Mouse (Mus musculus) kidney, embryonic 14.5 days (tissue): ENCODE results near the gene Tasp1. TPM values are rescaled to one million over a fixed set of nuclear protein-coding genes. Genes with fewer than 3 reads are reported as not detected.
"Not testable (repeated sequence)": the region's sequence is repeated elsewhere in the genome, so short reads cannot be mapped to it uniquely, and the experiment has no call there.

Experiments used
- ATAC-seq: fragments of 200-750 bp; cut with Nextera tagmentation; 2 replicates; pipeline ENCODE4 v1.8.0; 2017; ENCODE audit warnings: moderate number of reproducible peaks, mild to moderate bottlenecking, moderate TSS enrichment, moderate library complexity; ENCODE audit not compliant: low FRiP score, low TSS enrichment
- H3K27ac ChIP-seq: fragments of 300-500 bp; sonication (generic); 2 replicates; pipeline ENCODE4 v1.5.1; 2014; ENCODE audit warnings: low read depth, mild to moderate bottlenecking, low read length, moderate library complexity, mixed read lengths
- H3K27me3 ChIP-seq: fragments of 300-500 bp; sonication (generic); 2 replicates; pipeline ENCODE4 v1.6.1; 2014; ENCODE audit warnings: mild to moderate bottlenecking, low read length; ENCODE audit not compliant: control insufficient read depth, insufficient read depth
- H3K36me3 ChIP-seq: fragments of 300-500 bp; sonication (generic); 2 replicates; pipeline ENCODE4 v1.6.1; 2014; ENCODE audit warnings: low read length, mixed read lengths; ENCODE audit not compliant: control insufficient read depth, insufficient read depth
- H3K4me1 ChIP-seq: fragments of 300-500 bp; sonication (generic); 2 replicates; pipeline ENCODE4 v1.6.1; 2014; ENCODE audit warnings: low read length, mixed read lengths; ENCODE audit not compliant: control insufficient read depth, insufficient read depth
- H3K4me2 ChIP-seq: fragments of 300-500 bp; sonication (generic); replicated peaks from 2 replicates; pipeline ENCODE4 v1.6.1; 2014; ENCODE audit warnings: low read depth, mild to moderate bottlenecking, low read length
- H3K4me3 ChIP-seq: fragments of 300-500 bp; sonication (generic); 2 replicates; pipeline ENCODE4 v1.5.1; 2014; ENCODE audit warnings: mild to moderate bottlenecking, low read length
- H3K9ac ChIP-seq: fragments of 300-500 bp; sonication (generic); 2 replicates; pipeline ENCODE4 v1.6.1; 2014; ENCODE audit warnings: low read depth, mild to moderate bottlenecking, low read length, moderate library complexity
- H3K9me3 ChIP-seq: fragments of 300-500 bp; sonication (generic); 2 replicates; pipeline ENCODE4 v1.6.1; 2016; ENCODE audit warnings: low read length; ENCODE audit not compliant: control insufficient read depth
- WGBS: fragments of 180-500 bp; shearing (Covaris S2); extraction: QIAGEN DNeasy Blood & Tissue Kit; methylation state at CpG from one replicate; pipeline ENCODE4 v1.1.7; 2014; 5-methylcytosine and 5-hydroxymethylcytosine counted together
- polyA plus RNA-seq: library from polyadenylated mRNA; unstranded; fragments of >200 nt; fragmentation: Nextera tagmentation; extraction: Ambion mirVana; gene quantifications from 2 replicates; pipeline ENCODE4 v1.2.1, GENCODE M21; 2014

Gene Tasp1
- polyA plus RNA-seq, 1 experiment from 2014 or later, result 24.4 TPM

DNA sequence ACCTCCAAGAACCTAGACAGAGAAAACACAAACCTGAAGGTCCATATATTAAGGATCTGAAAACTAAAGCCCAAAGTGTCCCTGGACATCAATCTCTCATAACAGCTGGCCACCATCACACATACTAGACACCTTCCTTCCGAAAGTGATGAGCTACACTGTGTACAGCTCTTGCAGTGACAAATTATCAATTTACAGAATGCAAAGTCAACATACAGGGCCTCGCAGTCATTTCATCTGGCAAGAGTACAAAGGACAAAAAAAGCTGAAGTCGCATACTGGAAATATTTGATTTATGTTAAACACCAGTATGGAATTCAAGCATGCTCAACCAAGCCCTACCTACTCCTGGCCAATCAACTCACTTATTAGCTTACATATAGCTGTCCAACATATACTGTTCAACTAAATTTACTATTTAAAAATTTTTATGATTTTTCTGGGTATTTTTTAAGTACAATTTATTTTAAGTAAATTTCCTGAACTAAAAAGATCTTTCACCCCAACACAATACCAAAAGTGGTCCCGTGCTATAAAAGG, 132.5 kb downstream of the Tasp1 start:
- Histone ChIP-seq H3K4me2 (no peak overlapping the region), H3K4me3 (no peak overlapping the region), H3K27me3 (no peaks in the 10 kb centered on the region), H3K4me1 (no peaks in the 10 kb centered on the region), H3K9ac (no peak overlapping the region), H3K9me3 (no peaks in the 10 kb centered on the region), H3K36me3 (no peaks in the 10 kb centered on the region), H3K27ac (no peak overlapping the region)
- no peak for ATAC-seq
- 75% methylated on average over 4 of the region's 4 CpGs for WGBS

DNA sequence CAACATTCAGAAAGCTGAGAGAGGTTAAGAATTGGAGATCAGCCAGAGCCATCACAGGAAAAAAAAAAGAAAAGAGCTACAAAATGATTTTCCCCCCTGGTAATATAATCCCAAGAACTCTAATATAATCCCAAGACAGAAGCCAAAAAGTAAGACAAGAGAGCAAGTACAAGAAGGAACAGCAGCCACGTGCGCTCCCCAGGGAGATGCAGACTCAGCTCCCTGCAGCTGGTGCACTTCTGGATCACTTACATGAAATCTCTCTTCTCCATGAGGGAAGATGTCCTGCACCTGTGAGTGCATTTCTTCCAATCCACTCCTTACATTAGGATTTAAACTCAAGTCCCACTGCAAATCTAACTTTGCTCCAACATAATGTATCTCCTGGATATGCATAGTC, 134.4 kb downstream of the Tasp1 start:
- no peak for ATAC-seq
- no peak overlapping the region for H3K9ac ChIP-seq
- H3K27me3 ChIP-seq, result no peaks in the 10 kb centered on the region
- H3K4me3 ChIP-seq, result no peak overlapping the region
- no peak overlapping the region for H3K4me2 ChIP-seq
- WGBS, result 83% methylated on average over 2 of the region's 2 CpGs
- H3K36me3 ChIP-seq, result no peaks in the 10 kb centered on the region
- no peak overlapping the region for H3K27ac ChIP-seq
- no peaks in the 10 kb centered on the region for H3K9me3 ChIP-seq
- H3K4me1 ChIP-seq, result no peaks in the 10 kb centered on the region

DNA sequence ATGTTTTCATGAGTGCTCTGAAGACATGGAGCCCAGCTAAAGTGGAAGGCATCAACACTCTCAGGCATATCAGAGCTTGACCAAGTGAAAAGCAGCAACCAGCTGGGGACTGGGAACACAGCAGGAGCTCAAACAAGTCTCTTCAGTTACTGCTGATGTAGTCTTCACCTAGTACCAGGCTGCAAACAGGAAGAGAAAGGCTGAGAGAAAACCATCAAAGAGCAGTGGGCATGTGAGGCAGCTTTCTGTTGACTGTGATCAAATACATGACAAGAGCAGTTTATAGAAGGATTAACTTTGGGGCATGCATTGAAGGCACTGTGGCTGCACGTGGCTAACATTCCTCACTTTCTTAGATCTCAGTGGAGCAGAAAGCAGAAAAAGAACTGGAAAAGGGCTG, 141.7 kb downstream of the Tasp1 start:
- WGBS, result 19% methylated on average over 1 of the region's 1 CpGs
- no peak overlapping the region for H3K9ac ChIP-seq

DNA sequence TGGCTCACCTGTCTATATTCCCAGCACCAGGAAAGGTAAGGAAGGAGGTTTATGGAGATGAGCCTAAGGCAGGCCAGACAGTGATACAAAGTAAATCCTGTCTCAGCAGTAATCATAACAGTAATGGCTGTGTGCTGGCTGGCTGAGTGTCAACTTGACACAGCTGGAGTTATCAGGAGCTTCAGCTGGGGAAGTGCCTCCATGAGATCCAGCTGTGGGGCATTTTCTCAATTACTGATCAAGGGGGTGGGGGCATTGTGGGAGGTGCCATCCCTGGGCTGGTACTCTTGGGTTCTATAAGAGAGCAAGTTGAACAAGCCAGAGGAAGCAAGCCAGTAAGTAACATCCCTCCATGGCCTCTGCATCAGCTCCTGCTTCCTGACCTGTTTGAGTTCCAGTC, 145.2 kb downstream of the Tasp1 start:
- not testable (repeated sequence) for H3K36me3 ChIP-seq, H3K27me3 ChIP-seq, ATAC-seq, H3K27ac ChIP-seq, H3K4me3 ChIP-seq, H3K4me1 ChIP-seq, H3K9me3 ChIP-seq, H3K9ac ChIP-seq, H3K4me2 ChIP-seq

More for the DNA sequence above, 141.7 kb downstream of the Tasp1 start:
- Histone ChIP-seq H3K4me1 (no peaks in the 10 kb centered on the region), H3K9me3 (no peaks in the 10 kb centered on the region), H3K27ac (no peak overlapping the region), H3K4me3 (no peak overlapping the region), H3K27me3 (no peaks in the 10 kb centered on the region), H3K4me2 (no peak overlapping the region), H3K36me3 (no peaks in the 10 kb centered on the region)
- no peak for ATAC-seq

DNA sequence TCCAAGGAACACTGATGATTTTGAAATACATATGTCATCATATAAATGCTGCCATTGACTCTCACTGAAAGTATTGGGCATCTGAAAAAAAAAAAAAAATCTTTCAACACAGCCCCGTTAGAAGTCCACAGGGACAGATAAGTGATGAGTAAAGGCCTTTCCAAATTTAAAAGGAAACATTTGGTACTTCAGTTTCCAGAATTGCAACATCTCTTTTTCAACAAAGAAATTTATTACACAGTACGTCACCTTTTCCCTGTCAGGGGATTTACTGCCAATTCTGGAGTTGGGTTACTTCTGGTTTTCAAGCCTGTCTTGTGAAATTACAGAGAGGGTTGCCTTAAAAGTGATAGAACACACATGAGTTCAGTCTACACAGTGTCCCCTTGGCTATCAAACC, 146.8 kb downstream of the Tasp1 start:
- H3K9me3 ChIP-seq, result no peaks in the 10 kb centered on the region
- no peak overlapping the region for H3K9ac ChIP-seq
- no peaks in the 10 kb centered on the region for H3K36me3 ChIP-seq
- no peak overlapping the region for H3K4me3 ChIP-seq
- 35% methylated on average over 2 of the region's 2 CpGs for WGBS
- ATAC-seq, result no peak
- H3K4me1 ChIP-seq, result no peaks in the 10 kb centered on the region
- no peak overlapping the region for H3K27ac ChIP-seq
- H3K4me2 ChIP-seq, result no peak overlapping the region
- H3K27me3 ChIP-seq, result no peaks in the 10 kb centered on the region

DNA sequence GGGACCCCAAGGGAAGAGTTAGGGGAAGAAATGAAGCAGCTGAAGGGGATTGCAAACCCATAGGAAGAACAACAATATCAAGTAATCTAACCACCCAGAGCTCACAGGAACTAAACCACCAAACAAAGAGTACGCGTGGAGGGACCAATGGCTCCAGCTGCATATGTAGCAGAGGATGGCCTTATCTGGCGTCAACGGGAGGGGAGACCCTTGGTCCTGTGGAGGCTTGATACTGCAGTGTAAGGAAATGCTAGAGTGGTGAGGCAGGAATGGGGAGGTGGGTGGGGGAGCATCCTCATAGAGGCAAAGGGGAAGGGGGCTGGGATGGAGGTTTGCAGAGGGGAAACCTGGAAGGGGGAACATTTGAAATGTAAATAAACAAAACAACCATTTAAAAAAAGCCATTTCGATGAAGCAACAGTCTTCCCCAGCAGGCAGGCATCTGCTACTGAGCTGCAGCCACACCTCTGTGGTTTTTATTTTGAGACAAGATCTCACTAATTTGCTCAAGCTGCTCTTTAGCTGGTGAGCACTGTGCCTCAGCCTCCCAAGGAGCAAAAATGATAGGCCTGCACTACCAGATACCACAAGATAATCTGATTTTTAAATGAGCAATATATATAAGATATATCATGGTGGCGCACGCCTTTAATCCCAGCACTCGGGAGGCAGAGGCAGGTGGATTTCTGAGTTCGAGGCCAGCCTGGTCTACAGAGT, 160.0 kb downstream of the Tasp1 start:
- H3K9me3 ChIP-seq, result no peaks in the 10 kb centered on the region
- no peaks in the 10 kb centered on the region for H3K36me3 ChIP-seq
- WGBS, result 94% methylated on average over 9 of the region's 9 CpGs
- H3K4me1 ChIP-seq, result no peaks in the 10 kb centered on the region
- no peak overlapping the region for H3K27ac ChIP-seq
- no peaks in the 10 kb centered on the region for H3K27me3 ChIP-seq
- H3K4me3 ChIP-seq, result no peak overlapping the region
- no peak overlapping the region for H3K4me2 ChIP-seq
- H3K9ac ChIP-seq, result no peak overlapping the region
- no peak for ATAC-seq

DNA sequence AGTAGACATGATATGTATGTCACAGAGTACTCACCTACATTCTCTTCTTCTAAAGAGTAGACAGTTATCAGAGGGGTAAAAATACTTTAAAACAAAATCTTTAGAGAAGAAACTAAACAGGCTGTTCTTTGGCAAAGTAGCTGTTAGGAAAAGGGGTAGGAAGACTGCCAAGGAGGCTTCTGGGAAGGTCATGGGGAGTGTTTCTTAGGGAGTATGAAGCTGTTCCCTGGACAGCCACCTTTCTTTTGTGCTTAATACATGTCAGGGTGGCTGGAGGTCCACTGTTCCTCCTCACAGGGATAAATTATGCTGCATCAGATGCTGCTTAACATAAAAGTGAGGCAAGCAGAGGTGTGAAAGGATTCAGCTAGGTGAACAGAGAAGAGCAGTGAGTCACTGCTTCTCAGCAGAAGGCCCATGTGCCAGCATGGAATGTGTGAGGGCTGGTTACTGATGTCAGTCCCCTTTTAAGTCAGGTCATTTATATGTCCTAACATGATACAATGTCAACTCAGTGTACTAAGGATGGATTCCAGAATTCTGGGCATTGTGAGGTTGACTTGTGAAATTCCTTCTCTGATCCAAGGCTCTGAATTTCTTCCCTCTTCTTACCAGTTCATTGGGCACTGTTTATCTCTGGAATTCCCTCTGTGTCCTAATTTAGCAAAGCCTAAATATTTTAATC, 175.1 kb downstream of the Tasp1 start:
- Histone ChIP-seq H3K4me1 (no peaks in the 10 kb centered on the region), H3K36me3 (no peaks in the 10 kb centered on the region), H3K4me3 (no peak overlapping the region), H3K27me3 (no peaks in the 10 kb centered on the region), H3K4me2 (no peak overlapping the region), H3K9ac (no peak overlapping the region), H3K27ac (no peak overlapping the region), H3K9me3 (no peaks in the 10 kb centered on the region)
- no peak for ATAC-seq

DNA sequence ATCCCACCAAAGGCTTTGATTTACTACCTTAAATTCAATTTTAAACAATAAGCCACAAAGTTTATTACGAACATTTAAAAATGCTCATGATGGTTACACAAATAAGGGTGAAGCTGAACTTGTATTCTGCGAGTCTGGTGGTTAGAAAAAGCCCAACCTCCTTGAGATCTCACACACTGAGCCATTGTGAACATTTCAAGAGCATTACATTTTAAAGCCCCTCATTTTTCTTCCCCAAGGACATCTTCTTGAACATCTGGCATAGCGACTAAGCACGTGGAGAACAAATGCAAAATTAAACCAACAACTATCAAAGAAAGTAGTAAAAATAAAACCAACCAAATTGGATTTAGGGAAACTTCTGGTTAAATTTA, 182.4 kb downstream of the Tasp1 start:
- no peak overlapping the region for H3K27ac ChIP-seq
- no peaks in the 10 kb centered on the region for H3K4me1 ChIP-seq
- H3K27me3 ChIP-seq, result no peaks in the 10 kb centered on the region
- no peak overlapping the region for H3K4me2 ChIP-seq
- no peak overlapping the region for H3K4me3 ChIP-seq
- ATAC-seq, result no peak
- no peak overlapping the region for H3K9ac ChIP-seq
- no peaks in the 10 kb centered on the region for H3K9me3 ChIP-seq
- whole genome bisulfite sequencing, result 77% methylated on average over 4 of the region's 4 CpGs
- H3K36me3 ChIP-seq, result no peaks in the 10 kb centered on the region

DNA sequence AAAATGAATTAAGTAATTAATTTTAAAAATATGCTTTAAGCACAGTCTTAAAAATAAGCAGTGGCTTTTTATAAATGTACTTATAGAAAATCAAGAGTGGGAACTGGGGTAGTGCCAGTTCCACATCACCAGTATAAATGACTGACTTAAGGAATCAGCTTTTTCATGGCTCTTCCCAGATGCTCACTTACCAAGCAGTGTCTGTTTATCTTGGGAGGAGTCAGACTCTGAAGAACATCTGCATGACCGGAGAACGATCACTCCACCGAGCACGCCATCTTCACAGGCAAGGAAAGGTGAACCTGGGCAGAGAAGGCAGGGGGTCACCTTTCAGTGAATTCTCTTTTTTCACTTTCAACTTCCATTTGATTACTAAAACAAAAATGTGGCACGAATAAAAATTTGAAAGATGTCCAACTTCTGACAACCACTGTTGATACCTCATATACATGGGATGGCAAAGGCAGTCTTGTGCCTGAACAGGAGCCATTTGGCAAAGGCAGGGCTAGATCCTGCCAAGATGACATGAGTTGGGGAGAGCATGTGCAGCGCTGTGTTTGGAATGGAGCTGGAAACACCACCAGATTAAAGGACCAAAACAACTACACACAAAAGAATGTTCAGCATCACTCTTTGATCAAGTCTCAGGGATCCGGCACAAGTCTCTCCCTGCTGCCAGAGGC, 182.9 kb downstream of the Tasp1 start:
- ATAC-seq, result no peak
- Histone ChIP-seq H3K4me3 (no peak overlapping the region), H3K27me3 (no peaks in the 10 kb centered on the region), H3K36me3 (no peaks in the 10 kb centered on the region), H3K4me1 (no peaks in the 10 kb centered on the region), H3K9ac (no peak overlapping the region), H3K4me2 (no peak overlapping the region), H3K9me3 (no peaks in the 10 kb centered on the region), H3K27ac (no peak overlapping the region)
- 85% methylated on average over 7 of the region's 7 CpGs for WGBS
